Mouse (Mus musculus) testis, adult 2 months (tissue): Measurements from ENCODE around the gene Nek5.

Experiments
- CTCF ChIP-seq: fragments of 200-500 bp; IDR thresholded peaks from 2 replicates; pipeline ENCODE4 v1.5.1; 2012; ENCODE audit warnings: low read depth, mild to moderate bottlenecking, inconsistent platforms, low read length, moderate library complexity; ENCODE audit not compliant: control insufficient read depth, insufficient read depth, insufficient replicate concordance
- POLR2A ChIP-seq: fragments of 200-500 bp; IDR thresholded peaks from 2 replicates; pipeline ENCODE4 v1.6.1; 2012; ENCODE audit warnings: low read depth, mild to moderate bottlenecking, inconsistent platforms, low read length, moderate library complexity; ENCODE audit not compliant: control insufficient read depth

DNA sequence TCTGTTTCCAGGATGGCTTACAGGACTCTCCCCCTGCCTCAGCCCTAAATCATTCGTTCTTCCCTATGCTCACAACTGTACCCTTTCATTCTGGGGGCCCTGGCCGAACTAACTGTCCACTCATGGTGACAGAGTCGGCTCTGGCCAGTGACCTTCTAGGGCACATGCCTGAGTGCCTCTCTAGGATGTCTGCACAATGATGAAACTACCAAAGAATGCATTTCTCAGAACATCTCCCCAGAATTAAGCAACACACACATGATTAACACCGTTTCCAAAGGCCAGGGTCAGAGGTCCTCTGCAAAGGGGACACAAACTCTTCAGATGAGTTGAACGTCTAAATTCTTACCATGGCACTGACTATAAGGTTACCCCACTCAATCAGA, 9.9 kb upstream of the Nek5 start:
- TF ChIP-seq CTCF, result no peak
- no peak for TF ChIP-seq POLR2A
